Mouse (Mus musculus) embryo, embryonic 10.5 days (tissue): ENCODE measurements at regions not wholly inside any gene's neighbourhood (a gene's known extent, or its start where the extent isn't known, plus 50 kb on each side); places are given as distances from the start of the nearest gene placed in this dataset.
A peak's percentile ranks its signal among the peaks of the same experiment; 100 is the strongest.

Source experiments
- DNase-seq: peaks from one replicate; pipeline ENCODE4 v3.0.0-alpha.2; 2015; ENCODE audit warnings: low spot score

DNA sequence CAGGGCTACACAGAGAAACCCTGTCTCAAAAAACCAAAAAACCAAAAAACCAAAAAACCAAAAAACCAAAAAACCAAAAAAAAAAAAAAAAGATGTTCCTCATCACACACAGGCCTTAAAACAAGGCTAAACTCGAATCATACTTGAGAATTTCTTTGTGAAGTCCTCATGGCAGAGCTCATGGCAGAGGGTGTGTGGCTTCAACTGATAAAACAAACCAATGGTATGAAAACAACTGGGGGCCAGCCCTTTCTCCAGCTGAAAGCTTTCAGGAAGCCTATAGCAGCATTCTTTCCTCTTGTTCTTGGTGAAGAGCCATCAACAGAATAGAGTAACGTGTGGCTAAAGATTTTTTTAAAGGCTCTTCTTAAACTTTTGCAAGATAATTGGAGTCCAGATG, 369.8 kb upstream of the Adgrl2 start:
- DNase-seq = no peak

DNA sequence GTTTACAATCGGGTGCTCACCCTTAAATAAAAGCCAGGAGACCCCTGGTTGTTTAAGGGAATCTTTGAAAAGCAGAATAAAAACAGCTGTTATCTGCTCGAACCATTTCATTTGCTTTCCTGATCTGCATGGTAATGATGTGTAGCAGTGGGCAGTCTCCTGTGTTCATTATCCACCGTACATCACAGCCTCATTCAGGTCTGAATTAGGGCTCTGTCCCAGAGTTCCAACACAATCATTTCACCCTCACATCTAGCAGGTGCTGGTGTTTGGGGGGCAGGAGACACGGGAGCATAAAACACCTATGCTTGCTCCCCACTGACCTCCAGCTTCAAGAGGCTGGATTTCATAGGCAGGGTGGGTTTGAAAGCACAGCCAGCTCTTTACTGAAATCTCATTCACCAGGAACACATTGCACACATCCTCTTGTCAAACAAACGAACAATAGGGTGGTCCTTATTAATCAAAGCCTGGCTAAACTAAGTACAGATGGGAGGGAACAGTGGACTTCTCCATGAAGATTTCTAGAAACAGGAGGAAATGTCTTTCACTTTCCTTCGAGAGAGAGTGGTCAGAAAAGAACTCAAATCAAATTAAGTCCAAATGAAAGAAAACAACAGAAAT, 368.3 kb upstream of the Adgrl2 start:
- no peak for DNase-seq

DNA sequence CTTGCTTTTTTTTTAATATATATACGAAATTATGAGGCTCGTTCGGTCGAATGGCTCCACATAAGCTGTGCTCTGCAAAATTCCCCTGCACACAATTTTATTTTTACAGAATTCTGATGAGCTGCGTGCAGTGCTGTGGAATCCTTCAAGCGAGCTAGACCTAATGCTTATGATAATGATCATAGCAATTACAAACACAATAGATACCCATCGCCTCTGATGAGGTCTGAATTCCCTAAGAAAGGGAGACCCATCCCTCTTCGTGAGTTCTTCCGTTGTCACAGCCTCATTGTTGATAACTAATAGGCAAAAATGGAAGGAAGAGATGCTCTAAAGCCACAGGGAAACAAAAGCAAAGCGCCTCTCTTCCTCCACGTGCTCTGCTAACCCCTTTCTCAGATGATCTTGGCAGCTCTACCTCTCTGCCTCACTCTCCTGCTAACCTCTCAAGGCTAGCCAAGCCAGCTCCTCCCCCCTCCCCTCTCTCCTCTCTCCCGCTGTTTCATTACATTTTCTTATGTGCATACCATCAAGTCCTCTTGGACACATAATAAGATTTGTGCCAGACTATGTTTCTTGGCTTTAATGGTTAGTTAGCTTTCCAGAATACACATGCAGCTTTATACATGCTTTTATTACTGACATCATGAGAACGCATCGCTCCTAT, 367.7 kb upstream of the Adgrl2 start:
- DNase-seq = peak; percentile 27

DNA sequence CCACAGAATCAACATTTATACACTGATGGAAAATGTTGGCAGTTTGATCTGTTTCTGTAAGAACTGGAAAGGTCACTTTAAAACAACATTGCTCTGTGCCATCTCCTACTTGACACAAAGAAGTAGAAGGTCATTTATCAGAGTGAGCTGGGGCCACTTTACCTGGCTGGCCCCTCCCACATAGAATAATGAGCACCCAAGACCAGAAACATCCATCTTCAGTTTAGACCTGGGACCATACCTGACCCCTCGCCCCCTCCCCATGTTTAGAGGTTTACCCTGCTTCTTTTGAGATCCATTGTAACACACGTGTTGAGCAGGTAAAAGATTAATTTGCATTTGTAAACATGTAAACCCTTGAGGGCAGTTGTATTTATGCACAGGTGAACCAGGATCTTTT, 366.8 kb upstream of the Adgrl2 start:
- DNase-seq = no peak

DNA sequence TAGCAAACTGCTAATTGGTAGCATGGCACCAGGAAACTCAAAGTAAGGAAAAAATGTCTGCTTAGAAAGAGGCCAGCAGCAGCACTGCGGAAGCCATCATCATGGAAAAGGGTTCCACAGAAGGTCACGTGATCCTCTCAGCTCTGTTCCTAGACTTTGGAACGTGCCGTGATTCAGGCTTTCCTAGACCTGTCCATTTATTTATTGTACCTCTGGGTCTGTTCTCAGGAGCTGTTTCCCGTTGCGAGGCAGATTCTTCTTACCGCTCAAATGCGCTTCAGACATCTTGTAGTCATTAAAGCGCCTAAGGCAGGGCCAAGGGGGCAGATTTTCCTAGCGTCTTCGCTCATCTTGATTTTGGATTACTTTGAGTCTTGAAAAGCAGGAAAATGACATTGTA, 365.0 kb upstream of the Adgrl2 start:
- no peak for DNase-seq

DNA sequence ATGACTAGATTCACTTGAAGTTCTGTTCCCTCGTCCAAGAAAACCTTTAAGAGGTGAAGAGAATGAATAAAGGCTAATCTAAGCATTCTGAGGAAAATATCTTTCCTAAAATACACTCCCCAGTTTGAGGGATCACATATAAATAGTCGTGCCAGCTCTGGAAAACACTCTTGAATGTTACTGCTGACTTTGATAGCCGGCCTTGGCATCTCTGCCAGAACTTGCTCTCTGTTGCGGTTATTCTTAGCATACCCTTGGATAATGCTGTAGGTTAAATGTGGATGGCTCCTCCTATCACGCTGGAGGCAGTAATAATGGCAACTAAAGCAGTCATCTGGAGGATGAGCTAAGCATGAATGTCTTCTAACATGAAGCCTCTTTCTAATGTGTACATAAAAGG, 363.6 kb upstream of the Adgrl2 start:
- no peak for DNase-seq

DNA sequence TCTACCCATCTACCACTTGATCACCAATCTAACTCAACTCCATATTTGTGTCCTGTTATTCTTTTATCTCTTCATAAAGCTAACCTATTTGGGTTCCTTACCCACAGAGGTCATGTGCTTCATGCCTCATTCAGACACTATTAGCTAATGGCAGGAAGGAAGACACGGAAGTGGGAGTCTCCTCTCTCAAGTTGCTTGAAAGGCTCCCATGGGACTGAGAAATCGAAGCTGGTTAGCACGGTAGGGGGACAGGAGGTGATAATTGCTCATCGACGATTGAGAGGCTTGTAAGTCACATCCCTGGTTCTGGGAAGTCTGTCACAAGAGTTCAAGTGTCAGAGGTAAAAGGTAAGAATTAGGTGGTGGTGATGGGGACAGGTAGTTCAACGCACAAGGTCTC, 362.2 kb upstream of the Adgrl2 start:
- no peak for DNase-seq

DNA sequence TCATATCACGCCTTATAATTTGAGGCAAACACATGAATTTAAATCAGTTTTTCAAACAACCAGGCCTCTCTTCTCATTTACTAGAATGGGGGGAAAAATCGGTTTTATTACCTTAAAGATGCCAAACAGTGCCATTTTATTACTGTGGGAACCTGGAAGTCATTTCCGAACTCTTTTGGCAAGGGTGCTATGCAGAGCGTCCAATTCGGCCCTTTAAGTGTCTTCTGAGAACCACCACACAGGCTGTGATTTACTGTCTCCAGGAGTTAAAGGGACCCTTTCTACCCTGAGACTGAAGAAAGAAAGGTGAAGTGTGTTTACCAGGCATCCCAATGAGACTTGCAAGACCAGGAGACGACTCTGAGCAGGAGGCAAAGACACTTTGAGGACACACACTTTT, 359.4 kb upstream of the Adgrl2 start:
- DNase-seq = no peak

DNA sequence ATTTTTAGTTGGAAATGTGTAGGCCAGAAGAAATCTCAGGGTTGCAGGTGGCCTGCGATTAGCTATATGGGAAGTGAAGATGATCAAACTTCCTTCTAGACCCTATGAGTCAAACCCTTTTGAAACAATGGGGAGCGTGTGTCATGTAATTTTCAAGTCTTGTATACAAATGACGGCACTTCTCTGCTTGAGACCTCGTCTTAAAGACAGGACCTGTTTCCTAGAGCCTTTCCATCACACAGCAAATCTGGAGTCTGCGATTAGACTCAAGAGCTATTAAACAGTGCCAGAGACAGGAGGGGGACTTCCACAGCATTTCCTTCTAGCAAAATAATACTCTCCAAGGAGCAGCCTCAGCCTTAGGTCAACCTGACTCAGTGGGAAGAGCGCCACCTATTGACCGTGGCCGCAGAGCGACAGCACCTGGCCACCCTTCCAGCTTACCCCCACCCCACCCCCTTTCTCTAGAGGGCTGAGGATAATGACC, 358.9 kb upstream of the Adgrl2 start:
- peak; percentile 74 for DNase-seq

DNA sequence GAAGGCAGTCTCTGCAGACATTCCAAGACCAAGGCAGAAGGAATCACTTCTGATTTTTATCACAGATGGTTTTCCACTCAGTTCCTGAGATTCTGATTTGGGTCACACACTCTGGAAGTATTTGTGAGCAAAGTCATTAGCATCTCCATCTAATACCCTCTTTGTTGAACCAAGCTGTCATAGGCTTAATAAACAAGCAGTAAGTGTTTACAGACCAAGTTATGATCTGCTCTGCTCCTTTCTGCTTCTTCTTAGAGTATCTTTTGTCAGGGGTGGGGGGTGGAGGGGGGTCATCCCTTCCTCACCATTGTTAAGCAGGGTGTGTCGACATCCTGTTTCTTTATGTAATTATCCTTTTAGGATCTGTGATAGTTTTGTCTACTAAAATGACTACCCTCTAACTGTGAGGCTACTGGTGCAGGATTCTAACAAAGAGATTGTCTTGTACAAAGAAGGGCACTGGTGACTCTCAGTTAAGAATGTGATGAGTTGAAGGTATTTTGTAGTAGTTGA, 358.2 kb upstream of the Adgrl2 start:
- no peak for DNase-seq

DNA sequence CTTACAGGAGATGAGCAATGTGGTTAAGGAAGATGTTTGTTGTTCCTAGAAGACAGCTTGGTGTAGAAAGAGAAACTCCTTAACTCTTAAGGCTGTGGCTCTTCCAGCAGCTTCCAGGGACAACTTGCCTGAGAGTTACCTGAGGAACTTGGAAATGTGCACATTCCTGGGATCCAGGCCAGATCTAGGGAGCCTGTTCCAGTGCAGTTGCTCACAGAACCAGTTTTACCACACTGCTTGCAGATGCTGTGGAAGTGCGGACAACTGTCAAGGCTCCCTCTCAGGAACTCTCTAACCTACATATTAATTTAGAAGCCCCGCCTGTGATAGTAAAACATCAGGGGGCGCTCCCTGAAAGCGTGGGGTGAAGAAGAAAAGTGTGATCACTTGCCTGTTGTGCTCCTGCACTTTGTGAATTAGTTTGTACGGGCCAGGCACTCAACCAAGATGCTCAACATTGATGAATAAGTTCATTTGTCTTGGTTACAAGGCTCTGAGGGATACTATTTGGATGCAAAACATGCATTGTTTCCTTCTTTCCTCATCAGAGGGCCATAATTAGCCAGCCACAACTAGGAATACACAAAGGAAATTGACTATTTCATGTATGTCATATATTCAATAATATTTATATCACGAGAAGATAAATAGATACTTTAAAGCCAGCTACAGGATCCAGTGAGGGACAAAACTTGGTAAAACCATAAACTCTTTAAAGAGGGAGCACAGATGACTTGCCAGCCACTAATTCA, 357.1 kb upstream of the Adgrl2 start:
- DNase-seq = no peak

DNA sequence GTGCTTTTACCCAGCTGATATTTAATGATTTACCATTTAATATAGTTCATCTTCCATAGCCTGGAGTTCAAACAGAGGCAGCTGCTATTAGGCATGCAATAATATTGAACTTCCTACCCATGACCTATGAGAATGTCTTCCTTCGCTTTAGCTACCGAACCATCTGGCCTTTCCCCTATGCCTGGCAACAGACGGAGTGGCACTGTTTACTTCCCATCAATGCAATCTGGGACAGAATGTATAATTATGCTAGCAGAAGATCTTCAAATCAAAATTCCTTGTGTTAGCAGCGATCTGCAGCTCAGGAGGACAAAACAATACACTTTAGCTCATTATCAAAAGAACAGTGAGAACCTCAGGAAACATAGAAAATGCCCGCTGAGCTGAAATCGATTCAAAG, 352.2 kb upstream of the Adgrl2 start:
- DNase-seq = no peak

DNA sequence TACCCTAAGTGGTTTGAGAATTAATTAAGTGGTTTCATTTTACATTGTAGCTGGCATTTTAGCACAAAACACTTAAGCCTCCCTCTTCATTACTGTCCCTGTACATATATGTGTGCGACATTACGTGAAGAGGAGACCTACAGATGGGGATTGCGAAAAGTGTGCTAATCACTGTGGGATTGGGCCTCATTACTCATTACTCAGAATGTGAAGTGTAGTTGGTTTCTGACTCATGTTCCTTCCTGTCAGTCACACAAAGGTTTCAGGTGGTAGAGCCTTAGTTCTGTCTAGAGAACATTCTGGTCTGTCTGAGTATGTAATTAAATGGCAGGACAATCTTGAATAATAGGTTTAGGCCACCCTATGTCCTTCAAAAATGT, 349.0 kb upstream of the Adgrl2 start:
- DNase-seq = no peak

DNA sequence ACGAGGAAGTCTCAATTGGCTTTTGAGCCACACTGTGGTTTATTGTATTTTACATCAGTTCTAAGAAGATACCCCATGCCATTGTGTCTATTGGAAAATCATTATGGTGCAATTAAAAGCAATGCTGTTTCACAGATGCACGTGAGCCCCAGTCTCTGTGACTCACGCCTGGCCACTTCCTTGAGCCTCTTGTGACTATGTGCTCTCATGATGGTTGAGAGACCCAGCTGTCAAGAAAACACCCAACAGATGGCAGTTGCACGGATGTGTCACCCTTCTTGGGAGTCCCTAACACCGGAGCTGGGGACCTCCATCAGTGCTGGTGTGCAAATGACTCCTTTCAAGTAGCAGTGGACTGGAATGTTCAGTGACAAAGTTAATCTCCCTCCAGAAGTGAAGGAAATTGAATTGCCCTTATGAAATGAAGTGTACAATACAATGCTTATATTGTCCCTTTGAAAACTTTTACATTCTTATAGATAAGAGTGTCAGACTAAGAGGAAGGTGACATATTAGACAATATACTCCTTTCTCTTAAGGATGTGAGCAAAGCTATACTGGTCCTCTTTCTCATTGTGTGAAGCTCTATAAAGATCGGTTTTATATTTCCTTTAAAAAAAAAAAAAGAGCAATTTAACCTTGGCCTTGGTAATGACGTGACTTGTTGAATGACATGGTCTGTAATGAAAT, 348.5 kb upstream of the Adgrl2 start:
- no peak for DNase-seq

DNA sequence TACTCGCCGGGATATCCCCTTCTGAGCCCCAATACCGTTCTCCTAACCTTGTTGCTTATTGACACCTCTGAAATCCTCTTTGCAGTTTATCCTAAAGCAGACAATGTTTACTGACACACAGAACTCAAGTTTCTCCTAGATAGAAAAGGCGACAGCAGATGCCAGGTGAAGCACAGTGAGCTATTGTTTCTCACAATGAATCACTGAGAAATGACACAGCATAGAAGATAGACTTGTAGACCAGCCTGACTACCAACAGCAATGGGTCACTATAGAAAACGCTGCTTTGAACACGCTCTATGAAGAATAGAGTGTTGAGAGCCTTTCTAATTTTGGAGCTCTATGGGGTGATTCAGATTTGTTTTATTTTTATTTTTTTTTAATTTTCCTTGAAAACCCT, 344.9 kb upstream of the Adgrl2 start:
- no peak for DNase-seq

DNA sequence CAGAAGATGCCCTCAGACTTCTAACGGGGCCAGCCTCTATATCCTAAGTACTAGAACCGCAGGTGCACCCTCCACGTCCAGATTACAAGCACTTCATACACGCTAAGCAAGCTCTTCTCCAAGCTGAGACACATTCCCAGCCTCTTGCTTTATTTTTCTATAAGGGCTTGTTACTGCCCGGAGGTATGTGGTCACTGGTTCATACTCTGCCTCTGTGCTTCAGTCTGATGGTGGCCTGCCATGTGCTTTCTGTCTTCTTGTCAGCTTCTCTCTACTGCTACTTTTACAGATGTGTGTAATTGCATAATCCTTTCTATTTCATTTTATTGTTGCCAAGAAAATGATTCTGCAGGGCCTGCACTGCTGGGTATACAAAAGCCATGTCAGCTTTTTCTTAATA, 343.3 kb upstream of the Adgrl2 start:
- no peak for DNase-seq

DNA sequence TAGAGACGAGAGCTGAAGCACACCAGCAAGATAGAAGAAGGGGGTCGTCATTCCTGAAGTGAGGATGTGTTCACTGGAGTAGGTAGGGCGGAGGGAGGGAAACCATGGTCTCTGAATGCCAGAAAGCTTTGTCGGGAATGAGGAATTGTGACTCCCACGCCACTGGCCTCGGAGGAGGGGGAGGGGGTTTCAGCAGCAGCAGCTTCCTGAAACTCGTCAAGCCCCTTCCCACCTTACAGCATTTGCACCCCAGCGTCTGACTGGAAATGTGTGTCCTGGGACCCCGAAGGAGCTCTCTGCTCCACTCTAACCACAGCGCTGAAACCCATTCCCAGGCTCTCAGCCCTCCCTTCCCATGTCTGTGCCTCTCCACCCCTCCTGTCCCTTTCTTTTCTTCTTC, 342.8 kb upstream of the Adgrl2 start:
- DNase-seq = no peak

DNA sequence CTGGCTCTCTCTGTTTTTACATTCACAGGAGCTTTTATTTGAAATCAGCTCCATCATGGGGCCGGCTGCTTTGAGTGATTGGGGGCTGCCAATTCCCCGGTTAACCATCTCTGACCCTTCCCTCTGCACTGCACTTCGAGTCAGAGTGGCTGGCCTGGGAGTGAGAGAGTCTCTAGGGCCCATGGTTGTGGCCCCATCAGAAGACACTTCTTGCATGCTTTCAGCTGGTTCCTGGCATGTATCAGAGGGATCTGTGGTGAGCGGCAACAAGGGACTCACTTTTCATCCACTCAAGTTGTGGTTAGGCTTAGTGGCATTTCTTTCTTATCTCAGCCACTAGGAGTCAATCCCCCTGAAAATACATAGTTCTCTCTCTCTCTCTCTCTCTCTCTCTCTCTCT, 341.8 kb upstream of the Adgrl2 start:
- DNase-seq = no peak

DNA sequence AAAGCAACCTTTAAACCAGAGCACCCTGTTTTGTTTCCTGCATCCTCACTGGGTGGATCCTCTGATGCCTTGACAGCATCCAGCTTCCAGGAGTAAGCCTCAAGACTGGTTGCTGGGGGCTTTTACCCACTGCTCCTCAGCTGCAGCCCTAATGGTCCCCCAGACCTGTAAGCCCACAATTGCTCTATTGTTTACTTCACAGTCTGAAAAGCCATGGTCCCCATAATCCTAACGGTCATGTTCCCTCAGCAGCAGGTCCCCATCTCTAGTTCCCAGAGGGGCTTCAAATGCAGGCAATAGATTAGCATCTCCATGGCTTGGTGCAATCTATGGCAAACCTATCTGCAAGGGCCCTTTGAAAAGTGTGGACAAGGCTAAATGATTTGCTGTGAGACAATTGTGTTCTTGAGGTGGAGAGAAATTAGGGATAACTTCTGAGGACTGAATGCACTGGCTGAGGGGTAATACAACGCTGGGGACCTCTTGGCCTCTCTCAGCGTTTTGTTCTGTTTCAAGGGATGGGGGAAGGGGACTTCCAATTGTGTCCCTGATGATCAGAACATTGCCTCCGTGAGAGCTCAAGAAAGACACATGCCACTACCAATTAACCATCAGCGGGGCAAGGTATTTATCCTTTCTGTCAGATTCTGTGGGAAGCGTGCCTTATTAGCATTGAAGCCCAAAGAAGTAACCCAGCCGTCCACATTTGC, 341.1 kb upstream of the Adgrl2 start:
- peak; percentile 70 for DNase-seq

DNA sequence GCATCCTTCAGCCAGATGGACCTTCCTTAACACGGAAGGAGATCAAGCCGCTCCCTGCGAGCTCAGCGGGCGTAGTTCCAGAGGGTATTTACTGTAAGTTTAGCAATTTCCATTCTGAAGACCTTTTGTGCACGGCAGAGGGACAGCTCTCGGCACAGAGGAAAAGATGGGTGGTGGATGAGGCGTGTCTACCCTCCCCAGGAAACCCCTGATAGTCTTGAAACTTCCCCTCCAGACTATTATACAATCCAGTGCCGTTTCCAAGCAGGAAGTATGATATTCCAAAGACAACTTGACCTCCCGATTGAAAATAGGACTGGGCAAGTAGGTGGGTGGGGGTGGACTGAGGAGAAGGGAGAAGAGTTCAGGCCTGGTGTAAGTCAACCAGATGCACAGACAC, 340.4 kb upstream of the Adgrl2 start:
- no peak for DNase-seq

DNA sequence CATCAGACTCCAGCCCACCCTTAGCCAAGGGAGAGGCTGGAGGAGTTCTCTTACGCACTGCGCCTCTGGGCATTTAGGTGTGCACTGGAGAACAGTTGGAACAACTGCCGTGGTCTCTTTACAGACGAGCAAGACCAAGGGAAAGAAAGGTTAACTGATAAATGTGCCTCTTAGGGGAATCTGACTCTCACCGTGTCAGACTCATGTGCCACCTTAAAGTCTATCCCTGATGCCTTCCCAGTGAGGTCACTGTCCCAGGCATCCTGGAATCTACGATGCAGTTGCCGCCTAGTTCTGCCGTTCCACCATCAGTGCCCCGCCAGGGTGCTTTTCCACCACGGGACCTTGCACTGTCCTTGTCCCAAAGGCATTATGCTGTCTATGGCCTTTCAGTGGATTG, 339.7 kb upstream of the Adgrl2 start:
- no peak for DNase-seq

DNA sequence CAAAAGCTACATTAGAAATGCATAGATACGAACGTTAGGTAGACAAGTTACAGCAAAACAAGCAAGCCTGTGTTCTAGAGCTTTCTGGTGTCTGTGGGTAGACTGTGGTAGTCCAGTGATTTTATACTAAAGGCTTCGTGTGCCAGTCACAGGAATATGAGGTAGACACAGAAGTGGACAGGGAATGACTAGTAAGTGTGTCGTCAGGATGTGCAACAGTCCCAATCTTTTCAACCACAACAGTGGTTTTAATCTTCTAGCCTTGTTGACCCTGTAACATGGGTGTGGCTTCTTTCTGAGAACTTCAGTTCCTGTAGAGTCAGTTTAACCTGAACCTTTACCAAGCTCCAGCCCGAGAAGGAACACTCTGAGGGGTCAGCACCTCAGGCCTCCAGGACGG, 339.3 kb upstream of the Adgrl2 start:
- no peak for DNase-seq
